Mouse (Mus musculus) intestine, embryonic 16.5 days (tissue): ENCODE results near the gene Pitpnm1. TPM values are rescaled to one million over a fixed set of nuclear protein-coding genes. Genes with fewer than 3 reads are reported as not detected.
"Not testable (repeated sequence)": the region's sequence is repeated elsewhere in the genome, so short reads cannot be mapped to it uniquely, and the experiment has no call there.

ENCODE experiments used
- ATAC-seq: fragments of 200-750 bp; cut with Nextera tagmentation; 2 replicates; pipeline ENCODE4 v1.8.0; 2017; ENCODE audit warnings: moderate TSS enrichment, moderate library complexity
- H3K27ac ChIP-seq: fragments of 300-500 bp; sonication (generic); 2 replicates; pipeline ENCODE4 v1.5.1; 2014; ENCODE audit warnings: mild to moderate bottlenecking, low read length
- H3K27me3 ChIP-seq: fragments of 300-500 bp; sonication (generic); replicated peaks from 2 replicates; pipeline ENCODE4 v1.6.1; 2014; ENCODE audit warnings: low read length, control low read depth, mixed read lengths; ENCODE audit not compliant: control insufficient read depth, insufficient read depth
- H3K36me3 ChIP-seq: fragments of 300-500 bp; sonication (generic); 2 replicates; pipeline ENCODE4 v1.6.1; 2014; ENCODE audit warnings: low read length, control low read depth; ENCODE audit not compliant: control insufficient read depth, insufficient read depth
- H3K4me1 ChIP-seq: fragments of 300-500 bp; sonication (generic); 2 replicates; pipeline ENCODE4 v1.6.1; 2014; ENCODE audit warnings: low read length, control low read depth, mixed read lengths; ENCODE audit not compliant: control insufficient read depth, insufficient read depth
- H3K4me2 ChIP-seq: fragments of 300-500 bp; sonication (generic); 2 replicates; pipeline ENCODE4 v1.6.1; 2014; ENCODE audit warnings: low read depth, low read length, control low read depth
- H3K4me3 ChIP-seq: fragments of 300-500 bp; sonication (generic); 2 replicates; pipeline ENCODE4 v1.5.1; 2014; ENCODE audit warnings: mild to moderate bottlenecking, low read length
- H3K9ac ChIP-seq: fragments of 300-500 bp; sonication (generic); 2 replicates; pipeline ENCODE4 v1.6.1; 2014; ENCODE audit warnings: low read depth, low read length
- H3K9me3 ChIP-seq: fragments of 300-500 bp; sonication (generic); 2 replicates; pipeline ENCODE4 v1.6.1; 2016; ENCODE audit warnings: low read length, control low read depth; ENCODE audit not compliant: control insufficient read depth
- WGBS: fragments of 180-500 bp; shearing (Covaris S2); extraction: QIAGEN DNeasy Blood & Tissue Kit; methylation state at CpG from one replicate; pipeline ENCODE4 v1.1.7; 2014; 5-methylcytosine and 5-hydroxymethylcytosine counted together
- polyA plus RNA-seq: library from polyadenylated mRNA; unstranded; fragments of >200 nt; fragmentation: Nextera tagmentation; extraction: Ambion mirVana; gene quantifications from 2 replicates; pipeline ENCODE4 v1.2.1, GENCODE M21; 2015

Pitpnm1 gene
- polyA plus RNA-seq, 1 experiment from 2014 or later, result 19.7 TPM

- Histone ChIP-seq H3K27ac (no peak overlapping the region), H3K36me3 (peaks cover 21% of the 10 kb centered on the region), H3K4me1 (peaks cover 32% of the 10 kb centered on the region)
Measured at GRCm38 (mm10) chr19:4117006-4117405, 17.2 kb downstream of the Pitpnm1 start.

DNA sequence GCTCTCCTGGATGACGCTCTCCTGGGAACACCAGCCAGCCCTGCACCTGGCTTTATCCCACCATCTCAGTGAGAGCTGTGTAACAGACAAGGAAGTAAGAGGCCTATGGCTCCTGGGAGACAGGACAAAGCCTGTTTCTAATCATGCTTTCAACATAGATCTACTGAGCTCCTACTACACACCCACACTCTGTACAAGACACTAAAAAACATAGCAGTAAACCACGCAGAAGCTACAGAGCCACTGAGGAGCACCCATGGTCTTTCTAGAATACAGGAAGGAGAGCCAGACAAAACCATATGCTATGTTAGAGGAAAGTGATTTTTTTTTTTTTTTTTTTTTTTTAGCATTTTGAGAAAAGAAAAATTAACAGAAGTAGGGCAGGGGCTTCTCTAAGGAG is 18.6 kb downstream of the Pitpnm1 start:
- no peaks in the 10 kb centered on the region for H3K27me3 ChIP-seq
- H3K9ac ChIP-seq, result no peak overlapping the region
- H3K4me1 ChIP-seq, result peaks cover 25% of the 10 kb centered on the region
- H3K4me3 ChIP-seq, result no peak overlapping the region
- H3K36me3 ChIP-seq, result peaks cover 21% of the 10 kb centered on the region
- ATAC-seq, result no peak
- H3K4me2 ChIP-seq, result no peak overlapping the region
- WGBS, result 93% methylated on average over 2 of the region's 2 CpGs
- H3K27ac ChIP-seq, result no peak overlapping the region
- H3K9me3 ChIP-seq, result no peaks in the 10 kb centered on the region

More at GRCm38 (mm10) chr19:4117006-4117405, 17.2 kb downstream of the Pitpnm1 start:
- WGBS, result 95% methylated on average over 7 of the region's 7 CpGs
- Histone ChIP-seq H3K9me3 (no peaks in the 10 kb centered on the region), H3K9ac (no peak overlapping the region), H3K27me3 (no peaks in the 10 kb centered on the region), H3K4me2 (no peak overlapping the region), H3K4me3 (no peak overlapping the region)
- no peak for ATAC-seq

GRCm38 (mm10) chr19:4119716-4120487 is 20.1 kb downstream of the Pitpnm1 start:
- no peak for ATAC-seq
- Histone ChIP-seq H3K4me2 (no peak overlapping the region), H3K4me3 (no peak overlapping the region)

GRCm38 (mm10) chr19:4120496-4120895 is 20.7 kb downstream of the Pitpnm1 start:
- peaks cover 13% of the 10 kb centered on the region for H3K4me1 ChIP-seq
- no peaks in the 10 kb centered on the region for H3K9me3 ChIP-seq
- H3K27ac ChIP-seq, result no peak overlapping the region
- no peak overlapping the region for H3K9ac ChIP-seq
- H3K4me2 ChIP-seq, result peak overlapping the region; percentile 60
- peaks cover 12% of the 10 kb centered on the region for H3K36me3 ChIP-seq
- ATAC-seq, result no peak
- WGBS, result 91% methylated on average over 2 of the region's 2 CpGs
- H3K4me3 ChIP-seq, result peak overlapping the region; percentile 55
- no peaks in the 10 kb centered on the region for H3K27me3 ChIP-seq

More at GRCm38 (mm10) chr19:4119716-4120487, 20.1 kb downstream of the Pitpnm1 start:
- H3K36me3 ChIP-seq, result peaks cover 17% of the 10 kb centered on the region
- H3K27me3 ChIP-seq, result no peaks in the 10 kb centered on the region
- peaks cover 13% of the 10 kb centered on the region for H3K4me1 ChIP-seq
- H3K27ac ChIP-seq, result no peak overlapping the region
- no peak overlapping the region for H3K9ac ChIP-seq
- 80% methylated on average over 6 of the region's 6 CpGs for WGBS
- no peaks in the 10 kb centered on the region for H3K9me3 ChIP-seq

DNA sequence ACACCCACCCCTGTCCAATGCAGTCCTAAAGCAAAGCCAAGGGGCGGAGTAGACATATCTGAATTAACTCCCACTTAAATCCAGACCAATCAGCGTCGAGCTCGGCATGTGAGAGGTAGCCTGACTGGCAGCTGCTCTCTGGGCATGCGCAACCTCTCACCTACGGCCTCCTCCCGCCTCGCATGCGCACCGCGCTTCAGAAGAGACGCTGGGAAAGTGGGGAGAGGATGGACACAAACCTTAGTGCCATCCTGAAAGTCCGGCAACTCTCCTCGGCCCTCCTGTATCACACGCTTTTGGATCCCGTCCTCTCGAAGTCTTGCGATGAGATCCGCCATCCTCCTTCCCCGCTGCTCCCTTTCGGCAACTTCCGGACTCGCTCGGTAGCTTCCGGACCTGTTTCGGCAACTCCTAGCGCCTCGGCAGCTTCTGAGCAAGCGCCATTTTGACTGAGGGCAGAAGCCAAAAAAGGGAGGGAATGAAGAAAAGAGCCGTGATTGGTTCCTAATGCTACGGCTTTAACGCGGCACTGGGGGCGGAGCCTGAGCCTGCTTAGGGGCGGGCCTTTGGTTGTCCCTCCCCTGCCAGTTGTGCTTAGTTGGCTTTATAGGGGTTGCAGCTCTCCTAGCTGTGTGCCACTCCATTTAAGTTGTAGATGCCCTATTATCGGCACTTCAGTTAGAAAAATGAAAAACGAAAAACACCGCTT is 21.5 kb downstream of the Pitpnm1 start:
- 2% methylated on average over 38 of the region's 38 CpGs for WGBS
- 0 out of 2 replicates have a peak, but pooled peaks cover 7% of the 10 kb centered on the region for H3K36me3 ChIP-seq
- H3K27ac ChIP-seq, result peak overlapping the region; percentile 76
- H3K9ac ChIP-seq, result peak overlapping the region; percentile 67
- peaks cover 13% of the 10 kb centered on the region for H3K4me1 ChIP-seq
- H3K4me2 ChIP-seq, result peak overlapping the region; percentile 60
- H3K4me3 ChIP-seq, result peak overlapping the region; percentile 55
- no peaks in the 10 kb centered on the region for H3K9me3 ChIP-seq
- H3K27me3 ChIP-seq, result no peaks in the 10 kb centered on the region
- ATAC-seq, result peak; percentile 75

DNA sequence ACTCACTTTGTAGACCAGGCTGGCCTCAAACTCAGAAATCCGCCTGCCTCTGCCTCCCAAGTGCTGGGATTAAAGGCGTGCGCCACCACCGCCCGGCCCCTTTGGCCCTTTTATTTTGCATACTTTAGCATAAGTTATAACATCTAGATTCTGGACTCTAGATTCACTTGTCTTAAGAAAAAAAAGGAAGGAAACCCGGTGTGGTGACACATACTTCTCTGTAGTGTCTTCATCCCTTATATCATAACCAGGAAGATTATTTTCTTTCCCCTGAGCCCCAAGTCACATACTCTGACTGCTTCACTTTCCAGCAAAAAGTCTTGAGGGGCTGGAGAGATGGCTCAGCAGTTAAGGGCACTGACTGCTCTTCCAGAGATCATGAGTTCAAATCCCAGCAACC is 22.1 kb downstream of the Pitpnm1 start:
- not testable (repeated sequence) for H3K27me3 ChIP-seq, H3K27ac ChIP-seq, H3K9ac ChIP-seq, H3K36me3 ChIP-seq, H3K4me3 ChIP-seq, ATAC-seq, H3K9me3 ChIP-seq, H3K4me2 ChIP-seq
- peaks cover 19% of the 10 kb centered on the region for H3K4me1 ChIP-seq
- WGBS, result 56% methylated on average over 6 of the region's 6 CpGs

GRCm38 (mm10) chr19:4122411-4123370 is 22.9 kb downstream of the Pitpnm1 start:
- WGBS, result 83% methylated on average over 7 of the region's 7 CpGs
- H3K9me3 ChIP-seq, result no peaks in the 10 kb centered on the region
- H3K27ac ChIP-seq, result no peak overlapping the region
- H3K4me2 ChIP-seq, result no peak overlapping the region
- H3K36me3 ChIP-seq, result 0 out of 2 replicates have a peak, but pooled peaks cover 2% of the 10 kb centered on the region
- no peak for ATAC-seq
- H3K4me1 ChIP-seq, result peaks cover 21% of the 10 kb centered on the region
- no peak overlapping the region for H3K4me3 ChIP-seq
- H3K27me3 ChIP-seq, result no peaks in the 10 kb centered on the region
- no peak overlapping the region for H3K9ac ChIP-seq

- Histone ChIP-seq H3K4me1 (peaks cover 21% of the 10 kb centered on the region), H3K4me3 (no peak overlapping the region), H3K36me3 (0 out of 2 replicates have a peak, but pooled peaks cover 2% of the 10 kb centered on the region), H3K9ac (no peak overlapping the region), H3K27me3 (no peaks in the 10 kb centered on the region), H3K4me2 (no peak overlapping the region), H3K27ac (peak overlapping the region; percentile 6; the same call in 1 of the 2 replicates), H3K9me3 (no peaks in the 10 kb centered on the region)
- WGBS, result 75% methylated on average over 4 of the region's 4 CpGs
- ATAC-seq, result no peak
Measured at GRCm38 (mm10) chr19:4124432-4124831, 24.6 kb downstream of the Pitpnm1 start.

- 9% methylated on average over 4 of the region's 4 CpGs for WGBS
Measured at GRCm38 (mm10) chr19:4125268-4125667, 25.5 kb downstream of the Pitpnm1 start.

More at GRCm38 (mm10) chr19:4125268-4125667, 25.5 kb downstream of the Pitpnm1 start:
- peak overlapping the region; percentile 87 for H3K4me3 ChIP-seq
- not testable (repeated sequence) for H3K36me3 ChIP-seq, H3K9me3 ChIP-seq, H3K27ac ChIP-seq, H3K27me3 ChIP-seq
- H3K4me1 ChIP-seq, result peaks cover 20% of the 10 kb centered on the region
- peak; percentile 32 for ATAC-seq
- H3K9ac ChIP-seq, result peak overlapping the region; percentile 87
- peak overlapping the region; percentile 79 for H3K4me2 ChIP-seq
